Mouse (Mus musculus) C2C12 (cell line): ENCODE measurements at regions not wholly inside any gene's neighbourhood (a gene's known extent, or its start where the extent isn't known, plus 50 kb on each side); places are given as distances from the start of the nearest gene placed in this dataset.

Experiments
- CEBPB ChIP-seq: IDR thresholded peaks from one replicate; pipeline ENCODE4 v1.6.1; 2011; ENCODE audit warnings: low read depth, mild to moderate bottlenecking, control low read depth, moderate library complexity
- CTCF ChIP-seq: IDR thresholded peaks from one replicate; pipeline ENCODE4 v1.5.1; 2011; ENCODE audit not compliant: control insufficient read depth, insufficient read depth, insufficient read length
- FOSL1 ChIP-seq: IDR thresholded peaks from one replicate; pipeline ENCODE4 v1.8.0; 2011; ENCODE audit warnings: mild to moderate bottlenecking, low read length; ENCODE audit not compliant: poor library complexity, insufficient read depth, severe bottlenecking
- MAX ChIP-seq: IDR thresholded peaks from one replicate; pipeline ENCODE4 v1.6.1; 2011; ENCODE audit warnings: mild to moderate bottlenecking, control low read depth
- MYOD1 ChIP-seq: IDR thresholded peaks from one replicate; pipeline ENCODE4 v1.6.1; 2011; ENCODE audit warnings: low read depth; ENCODE audit not compliant: control insufficient read depth, insufficient read length
- MYOG ChIP-seq: IDR thresholded peaks from one replicate; pipeline ENCODE4 v1.6.1; 2011; ENCODE audit not compliant: control insufficient read depth, insufficient read length; ENCODE audit errors: extremely low read depth
- USF1 ChIP-seq: IDR thresholded peaks from one replicate; pipeline ENCODE4 v1.6.1; 2011; ENCODE audit warnings: low read depth, mild to moderate bottlenecking, control low read depth, moderate library complexity

GRCm38 (mm10) chr3:52838020-52838419, 179.0 kb downstream of the Cog6 start:
- TF ChIP-seq MYOG (no peak), CTCF (no peak), USF1 (no peak), MAX (no peak), CEBPB (no peak), MYOD1 (no peak), FOSL1 (no peak)
